Mouse (Mus musculus) heart, postnatal 10 days (tissue): Measurements from ENCODE around the gene Gtf3a. TPM values are rescaled to one million over a fixed set of nuclear protein-coding genes. Genes with fewer than 3 reads are reported as not detected.

ENCODE experiments used
- DNase-seq, 2 experiments: peaks; one replicate each; pipeline ENCODE4 v3.0.0; 2021
- intact Hi-C: fragments of 180-260 bp; cut with DNase I; formaldehyde crosslinking; loops from one replicate; pipeline ENCODE4 v1.15.1; 2025
- total RNA-seq, 2 experiments: library from RNA; stranded (reverse); gene quantifications; 2 replicates each; pipeline ENCODE4 v1.2.3; 2021

Gene Gtf3a
- total RNA-seq, 2 experiments from 2014 or later = 23.3 to 27.7 TPM

GRCm38 (mm10) chr5:146973858-146974780 lies 25.7 kb downstream of the Gtf3a start:
- intact Hi-C loops = no loop called here
- no peak for DNase-seq

GRCm38 (mm10) chr5:146974781-146975123 lies 26.3 kb downstream of the Gtf3a start:
- intact Hi-C loops = no loop called here
- no peak for DNase-seq

DNA sequence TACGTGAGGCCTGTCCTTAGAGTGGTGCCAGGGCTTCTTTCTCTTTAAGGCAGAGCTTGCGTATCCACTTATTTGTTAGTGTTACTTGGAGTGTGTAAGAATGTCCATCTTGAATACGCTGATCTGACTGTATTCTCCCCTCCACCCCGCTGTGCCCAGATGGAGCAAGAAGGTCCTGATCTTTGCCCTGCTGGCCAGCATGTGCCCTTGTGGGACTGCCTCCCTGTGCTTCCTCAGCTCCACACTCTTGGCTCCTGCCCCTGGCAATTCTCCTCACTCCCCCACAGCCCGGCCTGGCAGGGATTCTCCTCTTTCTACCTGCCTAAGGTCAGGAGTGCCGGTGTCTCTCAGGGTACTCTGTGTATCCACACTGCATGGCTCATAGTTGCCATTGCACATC lies 32.9 kb downstream of the Gtf3a start:
- intact Hi-C loops = loop anchor here (2.0 to 5.0 kb wide), 2 partner anchors 41 to 136 kb away; no protein-coding TSS in a partner anchor

GRCm38 (mm10) chr5:146983216-146983615 lies 34.8 kb downstream of the Gtf3a start:
- intact Hi-C loops = loop anchor here (1.0 to 5.0 kb wide), 2 partner anchors 134 to 244 kb away; no protein-coding TSS in a partner anchor

More for the DNA sequence above, 32.9 kb downstream of the Gtf3a start:
- no peak for DNase-seq

GRCm38 (mm10) chr5:146985725-146986433 lies 37.4 kb downstream of the Gtf3a start:
- DNase-seq = no peak
- intact Hi-C loops = no loop called here

More at GRCm38 (mm10) chr5:146983216-146983615, 34.8 kb downstream of the Gtf3a start:
- DNase-seq = peak; percentile 69 to 78

GRCm38 (mm10) chr5:146987588-146987987 lies 39.1 kb downstream of the Gtf3a start:
- no peak for DNase-seq
- intact Hi-C loops = no loop called here

- intact Hi-C loops = no loop called here
- DNase-seq = peak in 1 of 2 experiments; percentile 12
Measured at GRCm38 (mm10) chr5:146989051-146989450, 40.6 kb downstream of the Gtf3a start.

DNA sequence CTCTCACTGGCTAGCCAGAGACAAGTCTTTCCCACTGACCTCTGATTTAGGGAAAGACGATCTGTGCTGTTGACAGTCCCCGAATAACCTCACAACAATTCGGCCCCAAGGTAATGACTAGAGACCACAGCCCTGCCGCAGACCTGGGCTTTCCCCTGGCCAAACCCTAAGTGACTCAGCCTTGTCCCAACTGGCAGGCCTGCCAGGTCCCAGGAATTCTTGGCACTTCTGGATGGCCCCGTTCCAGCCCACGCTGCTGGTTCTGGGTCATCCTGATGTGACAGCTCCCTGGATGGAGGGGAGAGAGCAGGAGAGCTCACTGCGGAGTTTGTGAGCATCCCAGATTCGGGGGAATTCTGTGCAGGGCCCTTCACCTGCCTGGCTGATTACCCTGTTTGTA lies 45.1 kb downstream of the Gtf3a start:
- intact Hi-C loops = no loop called here
- peak; percentile 87 for DNase-seq

GRCm38 (mm10) chr5:146994973-146995372 lies 46.5 kb downstream of the Gtf3a start:
- intact Hi-C loops = no loop called here
- no peak for DNase-seq

GRCm38 (mm10) chr5:146996812-146997211 lies 48.4 kb downstream of the Gtf3a start:
- intact Hi-C loops = no loop called here

DNA sequence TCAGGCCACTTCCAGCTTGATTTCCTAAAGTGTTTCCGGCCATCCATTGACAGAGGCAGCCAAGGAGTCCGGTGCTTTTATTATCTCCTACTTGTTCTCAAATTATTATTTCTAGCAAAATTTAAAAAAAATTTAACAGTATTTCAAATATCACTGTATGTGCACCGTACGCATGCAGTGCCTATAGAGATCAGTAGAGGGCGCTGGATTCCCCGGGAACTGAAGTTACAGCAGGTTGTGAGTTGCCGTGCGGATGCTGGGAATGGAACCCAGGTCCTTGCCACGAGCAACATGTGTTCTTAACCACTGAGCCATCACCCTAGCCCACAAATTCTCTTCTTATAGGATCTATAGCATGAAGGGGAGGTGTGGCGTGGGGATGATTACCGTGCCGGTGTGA lies 50.3 kb downstream of the Gtf3a start:
- DNase-seq = no peak
- intact Hi-C loops = no loop called here

More at GRCm38 (mm10) chr5:146996812-146997211, 48.4 kb downstream of the Gtf3a start:
- DNase-seq = no peak

DNA sequence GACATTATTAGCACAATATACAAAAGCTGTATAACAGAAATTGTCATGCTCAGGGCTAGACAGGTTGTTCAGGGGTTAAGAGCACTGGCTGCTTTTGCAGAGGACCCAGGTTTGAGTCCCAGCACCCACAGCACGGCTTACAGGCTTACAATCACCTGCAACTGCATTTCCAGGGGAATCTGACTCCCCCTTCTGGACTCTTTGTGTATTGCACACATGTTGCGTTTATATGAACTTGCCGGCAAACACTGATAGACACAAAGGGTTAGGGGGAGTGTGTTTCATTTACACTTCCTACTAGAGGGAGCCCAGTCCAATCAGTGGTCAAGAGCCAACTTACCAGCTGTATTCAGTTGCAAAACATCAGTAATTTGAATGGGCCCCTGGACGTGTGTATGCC lies 52.9 kb downstream of the Gtf3a start:
- DNase-seq = no peak

GRCm38 (mm10) chr5:147003303-147003702 lies 54.8 kb downstream of the Gtf3a start:
- intact Hi-C loops = no loop called here
- DNase-seq = no peak

More for the DNA sequence above, 52.9 kb downstream of the Gtf3a start:
- intact Hi-C loops = no loop called here

Other genes with a start within 250 kb of the Gtf3a start
- gene Usp12, start 153.7 kb upstream of the Gtf3a start, total RNA-seq = 10 to 100 TPM; 17.4 to 20.5 TPM
- gene Rpl21, start 115.8 kb upstream of the Gtf3a start, total RNA-seq = 100 to 1,000 TPM; 157 to 159 TPM
- 1 to 10 TPM; 5.9 to 7.5 TPM for gene Rasl11a, start 103.6 kb upstream of the Gtf3a start, total RNA-seq
- 10 to 100 TPM; 19.6 to 20.3 TPM for gene Mtif3, start 15.1 kb downstream of the Gtf3a start, total RNA-seq
- gene Lnx2, start 127.9 kb downstream of the Gtf3a start, total RNA-seq = 10 to 100 TPM; 17.9 to 20.5 TPM
- 10 to 100 TPM; 83.7 to 88.3 TPM for gene Polr1d, start 128.4 kb downstream of the Gtf3a start, total RNA-seq
- not detected for gene Gsx1, start 240.0 kb downstream of the Gtf3a start, total RNA-seq